Mouse (Mus musculus) adrenal gland, adult 2 months (tissue): ENCODE results near the gene Ttc19. TPM values are rescaled to one million over a fixed set of nuclear protein-coding genes. Genes with fewer than 3 reads are reported as not detected.

Experiments used
- DNase-seq: peaks from one replicate; pipeline ENCODE4 v3.0.0; 2021
- long read RNA-seq: library from polyadenylated mRNA; stranded (forward); transcript quantifications from one replicate; pipeline ENCODE4 v2.0.0, GENCODE M21; 2021
- polyA plus RNA-seq: library from polyadenylated mRNA; depleted of rRNA; stranded (reverse); fragments of >200 nt; gene quantifications from 2 replicates; pipeline ENCODE4 v1.2.3, GENCODE M21; 2012; rRNA removed
- total RNA-seq, 2 experiments: library from RNA; stranded (reverse); gene quantifications; 2 replicates each; pipeline ENCODE4 v1.2.3; 2021

The Ttc19 gene
- 10 to 100 TPM; 31.0 to 36.3 TPM for total RNA-seq
- polyA plus RNA-seq, result 7.3 and 16.0 TPM in 2 replicates
- long read RNA-seq, transcript Ttc19-201 (10 exons, 3,410 nt), result major isoform, 14 of 32 reads
- long read RNA-seq, partial matches to known transcripts, result 0 of 32 reads
- long read RNA-seq, other reads (novel, unspliced or antisense), result 15 of 32 reads

DNA sequence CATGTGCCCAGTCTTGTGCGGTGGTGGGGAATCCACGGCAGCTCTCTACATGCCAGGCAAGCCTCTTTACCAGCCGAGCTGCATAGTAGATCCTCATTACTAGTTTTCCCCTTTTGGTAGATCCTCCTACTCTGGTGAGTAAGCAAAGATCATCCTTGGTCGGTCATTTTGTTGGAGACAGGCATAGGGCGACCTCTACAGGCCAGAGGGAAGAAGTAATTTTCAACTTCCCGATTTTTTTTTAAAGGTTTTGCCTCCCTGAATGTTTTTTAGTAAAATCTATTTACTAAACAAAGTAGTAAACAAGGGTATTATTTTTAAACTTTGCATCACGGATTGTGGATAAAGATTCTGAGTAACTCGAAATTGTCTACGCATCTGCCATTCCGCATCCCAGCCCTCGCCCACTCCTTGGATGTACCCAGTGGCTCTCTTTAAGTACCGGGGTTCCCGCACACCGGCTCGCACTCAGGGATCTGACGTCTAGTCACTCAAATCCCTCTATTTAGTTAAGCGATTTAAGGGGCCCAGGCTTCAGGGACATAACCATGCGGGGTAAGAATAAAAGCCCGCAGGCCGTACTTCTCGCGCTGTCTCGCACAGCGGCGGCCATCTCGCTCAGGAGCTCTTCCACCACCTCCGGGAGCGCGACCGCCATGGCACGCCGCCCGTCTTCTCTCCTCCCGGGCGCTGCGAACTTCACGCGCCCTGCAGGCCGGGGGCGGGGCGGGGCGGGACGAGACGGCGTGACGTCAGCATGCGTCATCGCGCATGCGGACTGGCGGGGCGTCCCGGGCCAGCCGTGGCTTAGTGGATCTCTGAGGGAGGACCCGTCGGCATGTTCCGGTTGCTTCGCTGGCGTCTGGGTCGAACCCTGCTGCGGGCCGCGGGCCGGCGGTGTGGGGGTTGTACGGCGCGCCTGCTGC lies at the start of gene Ttc19, which contains the start of gene Zswim7:
TSS of gene Ttc19 (plus strand) at position 799 of the 926 bp plus-strand sequence.
TSS of gene Zswim7 (minus strand) at position 701 of the 926 bp plus-strand sequence.
- peak; percentile 96 for DNase-seq

DNA sequence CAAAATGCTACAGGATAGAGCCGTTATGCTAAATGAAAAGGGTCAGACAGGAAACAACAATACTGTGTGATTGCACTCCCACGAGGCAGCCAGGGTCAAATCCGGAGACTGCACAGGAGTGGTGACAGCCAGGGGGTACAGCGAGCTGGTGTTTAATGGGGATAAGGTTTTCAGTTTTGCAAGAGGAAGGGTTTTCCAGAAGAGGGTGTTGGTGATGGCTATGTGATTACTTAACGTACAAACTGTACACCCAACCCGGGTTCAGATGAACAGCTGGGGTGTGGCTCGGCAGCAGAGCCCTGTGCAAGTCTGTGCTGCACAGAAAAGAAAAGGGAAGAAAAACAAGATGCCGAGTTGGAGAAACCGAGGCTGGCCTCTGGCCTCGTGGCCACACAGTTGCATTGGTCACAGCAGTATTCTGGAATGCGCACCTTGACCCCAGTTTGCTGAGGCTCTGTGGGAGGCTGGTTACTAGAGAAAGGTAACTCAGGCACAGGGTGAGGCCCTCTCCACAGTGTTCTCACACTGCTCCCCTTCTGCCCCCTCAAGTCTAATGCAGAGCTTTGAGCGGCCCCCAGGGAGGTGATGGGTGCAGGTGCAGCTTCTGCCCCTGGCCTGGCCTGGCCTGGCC lies 40.5 kb upstream of the Ttc19 start:
- DNase-seq, result no peak

DNA sequence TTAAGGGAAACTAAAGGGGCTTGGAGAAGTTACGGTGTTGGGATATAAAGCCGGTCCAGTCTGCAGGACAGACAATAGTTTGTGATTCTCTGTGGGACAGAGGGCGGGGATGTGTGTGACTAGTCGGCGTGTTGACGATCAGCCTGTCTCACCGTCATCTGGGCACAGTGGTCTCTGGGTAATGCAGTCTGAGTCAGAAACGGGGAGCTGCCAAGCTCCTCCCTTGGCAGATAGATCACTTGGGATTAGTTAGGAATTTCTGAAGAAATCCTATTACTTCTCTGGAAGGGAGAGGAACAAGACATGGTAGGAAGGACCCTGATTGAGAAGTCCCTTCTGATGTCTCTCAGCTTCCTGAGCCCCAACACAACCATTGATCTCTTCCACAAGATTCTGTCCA lies 37.4 kb upstream of the Ttc19 start:
- no peak for DNase-seq

DNA sequence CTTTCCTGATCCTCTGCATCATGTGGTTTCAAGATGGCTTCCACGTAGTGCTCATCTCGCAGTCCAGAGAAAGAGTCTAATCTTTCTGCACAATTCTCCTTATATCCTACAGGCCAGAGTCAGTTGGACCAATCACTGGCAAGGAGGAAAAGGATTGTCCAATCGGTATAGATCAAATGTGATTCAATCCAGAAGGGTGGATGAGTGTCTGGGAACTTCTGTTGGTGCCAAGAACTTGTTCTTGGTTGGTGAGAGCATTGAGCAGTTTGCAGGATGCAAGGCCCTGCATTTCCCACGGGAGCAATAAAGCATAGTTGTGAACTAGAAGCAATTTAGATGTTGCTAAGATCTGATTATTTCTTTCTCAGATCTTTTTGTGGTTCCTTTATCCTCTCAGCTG lies 36.8 kb upstream of the Ttc19 start:
- no peak for DNase-seq

DNA sequence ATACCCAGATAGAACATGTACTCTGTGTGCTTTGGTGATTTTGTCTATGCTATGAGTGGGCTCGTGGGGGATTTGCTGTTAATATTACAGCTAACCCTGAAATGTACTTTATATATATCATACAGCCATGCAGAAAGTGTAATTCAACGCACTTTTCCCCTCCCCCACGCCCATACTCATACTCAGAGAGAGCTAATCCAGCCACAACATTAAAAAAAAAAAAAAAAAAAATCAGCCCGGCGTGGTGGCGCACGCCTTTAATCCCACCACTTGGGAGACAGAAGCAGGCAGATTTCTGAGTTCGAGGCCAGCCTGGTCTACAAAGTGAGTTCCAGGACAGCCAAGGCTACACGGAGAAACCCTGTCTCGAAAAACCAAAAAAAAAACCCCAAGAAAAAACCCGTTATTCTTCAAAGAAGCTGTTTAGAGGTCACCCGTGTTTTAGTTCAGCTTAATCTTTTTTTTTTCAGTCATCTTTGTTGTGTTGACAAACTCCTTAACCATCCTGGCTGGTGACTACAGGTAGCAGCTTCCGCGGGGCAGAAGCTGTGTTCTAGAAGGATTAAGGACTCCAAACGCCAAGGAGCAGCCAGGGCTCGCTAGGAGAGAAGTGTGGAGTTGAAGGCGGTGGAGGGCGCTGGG lies 33.4 kb upstream of the Ttc19 start:
- DNase-seq, result no peak

DNA sequence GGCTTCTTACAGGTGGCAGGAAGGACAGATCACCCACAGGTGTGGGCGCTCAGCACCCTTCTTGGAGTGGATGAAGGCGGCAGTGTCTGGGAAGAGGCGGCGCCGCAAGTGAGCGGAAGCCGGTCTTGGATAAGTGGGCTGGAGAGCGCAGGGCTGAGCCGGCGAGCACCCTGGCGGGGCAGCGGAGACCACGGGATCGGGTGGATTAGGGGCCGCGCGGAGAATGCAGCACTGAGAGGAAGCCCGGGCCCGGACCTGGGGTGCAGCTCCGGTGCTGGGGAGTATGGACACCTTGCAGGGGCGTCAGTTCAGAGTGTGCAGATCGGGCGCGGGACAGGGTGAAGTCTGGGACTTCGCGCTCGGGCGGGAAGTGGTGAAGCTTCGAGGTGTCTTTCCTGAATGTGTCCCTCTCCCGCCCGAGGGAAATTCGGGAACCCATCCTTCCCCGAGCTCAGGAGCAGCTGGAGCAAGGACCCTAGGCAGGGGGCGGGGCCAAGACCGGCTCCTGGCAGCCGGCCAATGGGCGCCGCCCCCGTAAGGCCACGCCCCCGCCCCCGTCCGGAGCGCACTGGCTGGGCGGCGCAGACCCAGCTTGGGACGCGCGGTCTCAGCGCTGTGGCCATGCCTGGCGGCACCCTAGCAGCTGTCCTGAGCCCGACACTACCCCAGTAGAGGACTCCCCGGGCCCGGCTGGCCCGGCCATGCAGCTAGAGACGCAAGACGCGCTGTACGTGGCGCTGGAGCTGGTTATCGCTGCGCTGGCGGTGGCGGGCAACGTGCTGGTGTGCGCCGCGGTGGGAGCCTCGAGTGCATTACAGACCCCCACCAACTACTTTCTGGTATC lies 32.6 kb upstream of the Ttc19 start, which contains the start of gene Adora2b:
TSS of gene Adora2b (plus strand) at position 584 of the 844 bp plus-strand sequence.
- peak; percentile 77 for DNase-seq

DNA sequence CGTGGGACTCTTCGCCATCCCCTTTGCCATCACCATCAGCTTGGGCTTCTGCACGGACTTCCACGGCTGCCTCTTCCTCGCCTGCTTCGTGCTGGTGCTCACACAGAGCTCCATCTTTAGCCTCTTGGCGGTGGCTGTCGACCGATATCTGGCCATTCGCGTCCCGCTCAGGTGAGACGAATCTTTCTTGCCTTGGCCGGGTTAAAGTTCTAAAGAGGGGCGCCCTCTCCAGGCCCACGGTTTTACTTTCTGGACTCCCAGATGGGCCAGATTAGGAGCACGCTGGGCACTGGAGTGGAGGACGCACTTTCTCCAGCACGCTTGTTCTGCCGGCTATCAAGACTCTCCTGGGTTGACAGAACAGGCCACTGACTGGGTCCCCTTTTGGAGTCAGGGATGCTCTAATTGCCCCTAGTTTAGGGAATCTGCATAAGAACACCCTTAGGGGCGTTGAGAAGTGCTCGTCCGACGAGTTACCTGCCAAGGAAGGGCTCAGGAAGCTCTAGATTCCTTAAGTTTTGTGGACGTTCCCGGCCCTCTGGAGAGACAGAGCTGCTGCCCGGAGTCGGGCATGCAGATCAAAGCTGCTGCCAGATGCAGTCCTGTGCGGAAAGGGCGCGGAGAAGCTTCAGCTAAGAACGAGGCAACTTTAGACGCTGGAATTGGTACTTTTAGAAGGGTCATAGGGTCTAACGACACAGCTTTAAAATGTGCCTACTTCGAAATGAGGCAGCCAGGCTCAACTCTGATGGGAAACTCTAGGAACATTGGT lies 31.8 kb upstream of the Ttc19 start:
- DNase-seq, result peak; percentile 61

DNA sequence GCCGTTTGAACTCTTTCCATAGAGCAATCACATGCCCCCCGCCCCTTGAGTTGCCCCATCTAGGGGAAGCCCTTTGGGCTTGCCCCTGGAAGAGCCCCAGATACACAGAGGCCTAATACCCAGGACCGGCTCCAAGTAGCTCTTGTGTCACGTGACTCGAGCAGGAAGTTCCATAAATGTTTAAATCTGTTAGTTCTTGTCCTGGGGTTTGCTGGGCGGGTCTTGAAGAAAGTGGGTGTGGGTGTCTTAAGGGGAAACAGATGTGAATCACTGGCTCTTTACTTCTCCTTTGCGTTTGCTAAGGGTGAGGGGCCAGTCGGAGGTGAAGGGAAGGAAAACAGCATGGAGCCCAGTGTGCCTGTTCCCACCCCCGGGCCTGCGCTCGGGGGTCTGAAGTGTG lies 30.2 kb upstream of the Ttc19 start:
- no peak for DNase-seq

DNA sequence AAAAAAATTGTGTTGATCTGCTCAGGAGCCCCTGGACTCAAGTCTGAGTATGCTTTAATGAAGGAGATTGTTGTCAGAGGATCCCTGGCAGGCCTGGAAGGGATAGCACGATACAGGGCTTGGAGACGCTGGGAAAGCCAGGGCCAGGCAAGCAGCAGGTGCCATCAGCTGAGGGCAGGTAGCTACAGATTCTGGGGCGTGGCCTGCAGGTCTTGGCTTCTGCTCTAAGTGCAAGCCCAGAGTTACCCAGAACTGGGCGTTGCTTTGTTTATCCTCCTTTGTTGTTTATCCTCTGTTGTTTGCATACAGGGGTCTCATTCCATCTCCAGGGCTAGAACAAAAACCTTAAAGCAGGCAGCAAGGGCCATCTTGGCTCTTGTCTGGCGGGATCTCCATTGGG lies 27.9 kb upstream of the Ttc19 start:
- no peak for DNase-seq

DNA sequence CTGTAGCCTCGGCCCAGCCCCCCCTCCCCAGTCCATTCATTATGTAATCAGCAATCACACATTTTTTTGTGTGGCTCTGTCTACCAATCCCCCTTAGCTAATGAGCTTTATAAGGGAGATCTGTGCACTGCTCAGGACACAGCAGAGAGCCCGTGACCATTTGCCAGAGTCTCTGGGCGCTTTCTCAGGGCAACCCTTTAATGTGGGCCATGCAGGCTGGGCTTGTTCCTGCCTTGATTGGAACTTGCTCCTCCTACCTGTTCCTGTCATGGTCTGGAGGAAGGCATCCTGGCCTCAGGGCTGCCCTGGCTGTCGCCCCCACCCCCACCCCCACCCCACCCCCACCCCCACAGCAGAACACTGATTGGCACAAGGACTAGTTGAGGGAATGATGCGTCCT lies 22.1 kb upstream of the Ttc19 start:
- DNase-seq, result no peak

DNA sequence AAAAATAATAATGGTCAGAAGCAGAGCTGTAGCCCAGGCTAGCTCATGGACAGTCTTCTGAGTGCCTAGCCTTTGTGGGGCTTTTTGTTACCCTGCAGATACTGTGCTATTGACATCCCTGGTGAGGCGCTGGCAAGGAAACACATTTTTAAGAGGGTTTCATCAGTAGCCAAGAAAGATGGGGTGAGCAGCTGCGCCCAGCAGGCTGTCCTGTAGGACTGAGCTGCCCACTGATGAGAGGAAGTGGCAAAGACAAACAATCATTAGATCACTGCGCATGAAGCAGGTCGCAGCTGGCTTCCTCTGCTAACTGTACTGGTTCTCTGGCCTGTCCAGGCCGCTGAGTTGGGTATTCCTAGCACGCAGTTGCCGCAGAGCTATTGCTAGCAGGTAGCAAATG lies 17.7 kb upstream of the Ttc19 start:
- no peak for DNase-seq

DNA sequence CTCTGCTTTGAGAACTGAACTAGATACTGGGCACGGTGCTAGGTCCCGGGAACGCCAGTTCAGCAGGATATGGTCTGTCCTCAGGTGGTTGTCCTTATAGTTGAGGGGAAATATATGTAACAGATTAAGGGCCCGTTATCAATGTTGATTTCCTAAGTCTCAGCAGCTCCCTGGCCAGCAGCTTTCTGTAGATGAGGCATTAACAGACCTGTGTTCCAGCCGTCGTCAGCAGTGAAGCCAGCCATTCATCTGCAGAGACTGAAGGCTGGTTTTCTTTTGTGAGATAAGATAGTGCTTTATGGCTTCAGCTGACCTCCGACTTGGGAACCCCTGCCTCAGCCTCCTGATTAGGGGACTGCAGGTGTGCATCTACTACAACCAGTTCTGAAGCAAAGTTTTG lies 17.3 kb upstream of the Ttc19 start:
- no peak for DNase-seq

DNA sequence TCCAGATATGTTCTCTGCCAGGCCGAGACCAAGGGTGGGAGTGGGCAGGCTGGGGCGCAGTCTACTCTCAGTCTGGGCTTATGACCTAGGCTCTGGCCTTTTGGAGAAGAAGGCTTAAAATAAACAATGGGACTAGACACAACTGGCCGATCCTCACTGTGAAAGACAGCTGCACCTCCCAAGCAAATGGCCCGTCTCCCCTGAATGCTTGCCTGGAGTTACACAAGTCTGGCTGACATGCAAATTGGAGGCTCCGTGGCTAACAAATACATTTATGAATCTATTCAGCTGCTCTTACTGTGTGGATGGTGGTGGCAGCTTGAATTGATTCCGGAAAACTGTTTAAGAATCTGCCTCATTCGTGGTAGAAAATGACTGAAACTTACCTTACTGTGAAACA lies 15.6 kb upstream of the Ttc19 start:
- DNase-seq, result no peak

DNA sequence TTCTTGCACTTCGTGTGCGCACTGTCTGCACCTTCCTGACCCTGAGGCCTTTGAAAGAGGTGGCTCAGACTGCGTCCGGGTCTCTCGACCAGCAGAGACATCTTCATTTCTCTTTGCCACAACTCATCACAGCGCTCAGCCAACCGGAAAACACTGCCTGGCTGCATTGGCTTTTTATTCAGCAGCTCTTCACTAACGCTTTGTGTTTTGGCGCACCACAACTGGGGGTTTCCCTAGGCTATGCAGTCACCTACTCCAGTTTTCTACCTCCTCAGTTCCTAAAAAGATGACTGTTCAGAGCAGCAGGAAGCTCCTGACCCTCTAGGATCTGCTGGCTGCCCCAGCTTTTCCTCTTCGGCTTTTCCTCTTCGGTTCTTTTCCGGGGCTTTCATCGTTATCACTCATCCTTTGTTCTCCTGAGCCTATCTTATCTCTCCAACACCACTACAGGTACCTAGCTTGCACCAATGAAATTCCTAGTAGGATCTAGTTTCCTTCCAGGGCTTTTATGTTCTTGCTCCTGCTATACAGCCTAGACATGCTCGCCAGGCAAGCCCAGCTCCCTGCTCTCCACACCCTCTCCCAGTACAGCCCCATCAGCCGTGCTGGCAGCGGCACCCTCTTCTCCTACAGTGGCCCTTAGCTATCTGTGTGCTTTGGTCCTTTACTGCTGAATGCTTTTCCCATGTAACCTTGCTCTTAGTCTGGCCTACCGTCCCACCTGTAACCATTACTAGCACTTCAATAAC lies 14.6 kb upstream of the Ttc19 start:
- DNase-seq, result no peak

DNA sequence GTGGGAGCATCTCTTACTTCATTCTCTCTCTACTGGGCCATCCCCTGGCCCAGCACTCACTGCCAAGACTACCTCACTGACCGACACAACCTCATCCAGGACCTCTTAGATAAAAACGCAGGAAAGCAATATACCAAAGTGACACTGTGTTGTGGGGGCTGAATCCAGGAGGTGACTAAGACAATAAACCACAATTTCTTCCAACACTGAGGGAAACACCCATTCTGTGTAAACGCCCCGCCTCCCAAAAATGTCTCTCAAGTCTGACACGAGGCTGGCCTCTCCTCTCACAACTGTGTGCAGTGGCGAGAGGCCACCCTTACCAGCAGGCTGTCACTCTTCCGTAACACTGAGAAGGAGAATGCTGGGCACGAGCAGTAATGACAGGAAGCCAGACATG lies 12.9 kb upstream of the Ttc19 start:
- no peak for DNase-seq

DNA sequence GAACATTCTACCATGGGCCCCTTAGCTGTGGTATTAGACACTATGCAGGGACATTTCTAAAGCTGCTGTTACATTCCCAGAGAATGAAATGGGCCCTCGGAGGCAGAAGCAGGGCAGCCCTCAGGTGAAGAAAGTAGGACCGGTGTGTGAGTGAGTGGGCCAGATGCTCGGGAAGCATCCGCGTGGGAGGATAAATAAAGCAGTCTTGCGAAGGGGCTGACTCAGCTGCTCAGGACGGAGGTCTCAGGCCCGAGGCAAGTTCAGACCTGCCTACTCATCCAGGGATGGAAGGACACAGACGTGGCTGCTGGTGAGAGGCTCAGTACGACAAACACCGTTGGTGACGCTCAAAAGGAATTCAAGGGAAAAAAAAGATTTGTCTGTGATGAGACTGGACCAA lies 12.2 kb upstream of the Ttc19 start:
- no peak for DNase-seq

DNA sequence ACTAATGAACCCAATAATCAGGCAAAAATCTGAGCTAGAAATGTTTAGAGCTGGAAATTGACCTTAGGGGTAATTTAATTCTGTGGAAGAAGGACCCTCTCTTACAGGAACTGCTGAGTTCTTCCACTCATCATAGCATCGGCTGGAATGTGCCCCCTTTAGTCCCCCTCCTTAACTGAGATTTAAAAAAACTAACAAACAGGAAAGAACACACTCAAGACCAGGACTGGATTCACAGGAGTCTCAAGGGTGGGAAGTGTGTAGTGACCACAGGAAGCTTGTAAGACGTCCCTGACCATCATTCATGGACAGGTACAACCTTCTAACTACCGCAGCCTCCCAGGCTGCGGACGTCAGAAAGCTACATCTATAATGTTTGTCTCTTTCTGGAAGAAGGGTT lies 10.4 kb upstream of the Ttc19 start:
- DNase-seq, result no peak

DNA sequence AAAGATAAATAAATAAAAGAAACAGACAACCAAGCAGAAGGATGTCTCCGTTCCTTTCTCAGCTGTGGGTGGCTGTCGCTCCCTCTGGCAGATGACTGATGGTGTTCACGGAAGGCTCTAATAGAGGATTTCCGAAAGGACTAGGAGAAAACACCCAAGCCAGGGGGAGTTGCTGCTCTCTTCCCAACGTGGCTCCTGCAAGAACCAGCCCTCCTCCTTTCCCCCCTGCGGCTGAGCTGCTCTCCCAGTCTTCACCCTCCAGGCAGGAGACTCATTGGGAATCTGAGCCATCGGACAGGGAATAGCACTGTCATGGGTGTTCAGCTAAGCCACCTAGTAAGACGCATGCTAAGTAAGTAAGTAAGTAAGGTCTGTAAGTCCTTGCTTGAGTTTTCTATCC lies 4.2 kb upstream of the Ttc19 start:
- DNase-seq, result no peak

DNA sequence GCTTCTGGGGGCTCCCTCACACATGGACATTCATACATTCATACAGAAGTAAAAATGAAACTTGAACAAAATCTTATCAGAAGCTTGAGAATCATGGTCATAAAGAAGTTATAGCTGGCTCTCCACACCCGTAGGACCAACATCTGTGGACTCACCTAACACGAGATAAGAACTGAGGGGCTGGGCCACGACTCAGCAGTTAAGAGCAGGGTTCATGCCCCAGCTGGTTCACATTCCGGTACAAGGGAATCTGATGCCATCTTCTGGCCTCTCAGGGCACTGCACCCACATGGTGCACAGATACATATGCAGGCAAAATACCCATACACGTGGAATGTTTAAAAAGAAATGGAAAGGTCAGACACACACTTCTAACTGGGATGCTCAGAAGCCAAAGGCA lies 3.2 kb upstream of the Ttc19 start:
- DNase-seq, result peak; percentile 69

DNA sequence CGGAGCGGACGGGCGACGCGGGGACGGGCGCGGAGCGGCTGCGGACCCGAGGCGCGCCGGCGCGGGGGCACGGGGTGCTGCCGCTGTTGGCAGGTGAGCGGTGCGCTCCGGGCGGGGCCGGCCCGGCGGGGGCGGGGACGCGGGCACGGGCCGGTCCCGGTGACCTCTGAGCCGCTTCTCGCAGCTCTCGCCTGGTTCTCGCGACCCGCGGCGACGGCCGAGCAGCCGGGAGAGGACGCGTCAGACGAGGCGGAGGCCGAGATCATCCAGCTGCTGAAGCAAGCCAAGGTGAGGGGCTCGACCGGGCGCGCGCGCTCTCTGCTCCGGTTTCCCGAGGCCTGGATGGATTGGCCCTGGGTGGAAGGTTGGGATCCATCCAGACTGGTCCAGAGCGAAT lies 326 bp downstream of the Ttc19 start:
- no peak for DNase-seq
